17 mouse cellular contexts compared by ENCODE assay signal in the genomic region with DNA sequence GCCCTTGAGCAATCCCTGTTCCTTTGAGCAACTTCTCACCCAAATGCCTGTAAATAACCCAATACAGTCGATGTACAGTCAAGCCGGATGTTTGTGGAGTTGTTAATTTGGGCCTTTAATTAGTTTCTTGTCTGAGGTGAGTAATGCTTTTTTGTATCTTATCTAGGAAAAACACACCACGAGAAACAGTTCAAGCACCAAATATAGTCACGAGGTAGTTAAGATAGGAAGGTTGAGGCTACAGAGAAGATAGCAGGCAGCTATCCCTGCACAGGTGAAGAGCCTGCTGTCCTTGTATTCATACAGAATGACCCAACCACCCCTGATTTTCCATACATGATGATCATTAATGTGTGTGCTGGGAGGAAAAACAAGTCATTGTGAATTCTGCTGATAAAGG. TPM values are rescaled to one million over a fixed set of nuclear protein-coding genes. Genes with fewer than 3 reads are reported as not detected.
A peak's percentile ranks its signal among the peaks of the same experiment; 100 is the strongest.
DNase-seq lines count a peak whose midpoint lies in the region; ATAC-seq and TF ChIP-seq lines count a peak whose summit lies in the region.
"Had no signal": no experiment of that assay in that cellular context is flagged by ENCODE, and none has a peak within 500 bp of the region (broad histone marks: within the 10 kb centered on the region; RNA-seq: fewer than 3 reads in every experiment).

No protein-coding gene starts in this region.

- TF ChIP-seq POLR2A in lung, adult 2 months (IDR thresholded peaks at IDR 0.05; ENCODE audit: borderline replicate concordance, extremely low read depth, low read depth, low read length), result no peak

- H3K27me3 ChIP-seq in heart, embryonic 12.5 days (replicated peaks), result no peaks in the 10 kb centered on the region
- H3K27me3 ChIP-seq in lung, embryonic 16.5 days (ENCODE audit: control insufficient read depth, insufficient read depth, low read depth, low read length), result no peaks in the 10 kb centered on the region
- peaks cover 17% of the 10 kb centered on the region for H3K27me3 ChIP-seq in liver, embryonic 12.5 days (replicated peaks)
- H3K27me3 ChIP-seq: embryonic facial prominence, embryonic 13.5 days; hindbrain, embryonic 15.5 days; midbrain, embryonic 12.5 days had no signal

- H3K4me1 ChIP-seq in heart, embryonic 12.5 days (replicated peaks), result peaks cover 69% of the 10 kb centered on the region
- peaks cover 27% of the 10 kb centered on the region for H3K4me1 ChIP-seq in lung, embryonic 16.5 days (replicated peaks; ENCODE audit: control insufficient read depth, insufficient read depth, low read length)
- peaks cover 2% of the 10 kb centered on the region; the same call in 1 of the 2 replicates for H3K4me1 ChIP-seq in lung, adult 2 months (ENCODE audit: control insufficient read depth, insufficient read depth, low read length)
- H3K4me1 ChIP-seq in liver, embryonic 12.5 days, result peaks cover 76% of the 10 kb centered on the region

- ATAC-seq in heart, embryonic 12.5 days (ENCODE audit: insufficient number of reproducible peaks, low FRiP score), result no peak
- no peak for ATAC-seq in lung, embryonic 16.5 days (ENCODE audit: low read depth)
- ATAC-seq in liver, embryonic 12.5 days, result peak; percentile 85
- ATAC-seq: forebrain, embryonic 14.5 days had no signal

- H3K4me2 ChIP-seq in heart, embryonic 12.5 days, result no peak overlapping the region
- no peak overlapping the region for H3K4me2 ChIP-seq in lung, embryonic 16.5 days (ENCODE audit: low read depth, low read length)
- H3K4me2 ChIP-seq in liver, embryonic 12.5 days, result peak overlapping the region; percentile 57
- H3K4me2 ChIP-seq: embryonic facial prominence, embryonic 13.5 days; hindbrain, embryonic 15.5 days; midbrain, embryonic 12.5 days had no signal

- H3K9me3 ChIP-seq in heart, embryonic 12.5 days (replicated peaks), result no peaks in the 10 kb centered on the region
- H3K9me3 ChIP-seq in lung, embryonic 16.5 days (ENCODE audit: control insufficient read depth, low read length), result no peaks in the 10 kb centered on the region
- H3K9me3 ChIP-seq in liver, embryonic 12.5 days (replicated peaks), result no peaks in the 10 kb centered on the region
- H3K9me3 ChIP-seq: embryonic facial prominence, embryonic 13.5 days; hindbrain, embryonic 15.5 days; midbrain, embryonic 12.5 days had no signal

- no peak overlapping the region for H3K4me3 ChIP-seq in heart, embryonic 12.5 days
- no peak overlapping the region for H3K4me3 ChIP-seq in lung, embryonic 16.5 days (ENCODE audit: low read length)
- no peak overlapping the region for H3K4me3 ChIP-seq in lung, adult 2 months (replicated peaks; ENCODE audit: extremely low read depth, low read depth, low read length)
- H3K4me3 ChIP-seq in liver, embryonic 12.5 days, result no peak overlapping the region
- H3K4me3 ChIP-seq: embryonic facial prominence, embryonic 13.5 days; hindbrain, embryonic 15.5 days; midbrain, embryonic 12.5 days; myocyte had no signal

- no peak for TF ChIP-seq CTCF in lung, adult 2 months (IDR thresholded peaks at IDR 0.05; ENCODE audit: insufficient read depth, low read length)

- H3K27ac ChIP-seq in heart, embryonic 12.5 days (ENCODE audit: poor library complexity, severe bottlenecking), result peak overlapping the region; percentile 57
- peak overlapping the region; percentile 24; the same call in 1 of the 2 replicates for H3K27ac ChIP-seq in lung, embryonic 16.5 days (ENCODE audit: low read length)
- peak overlapping the region; percentile 86 for H3K27ac ChIP-seq in liver, embryonic 12.5 days
- H3K27ac ChIP-seq: embryonic facial prominence, embryonic 13.5 days; hindbrain, embryonic 15.5 days; midbrain, embryonic 12.5 days had no signal

- no peak overlapping the region for H3K9ac ChIP-seq in heart, embryonic 12.5 days
- H3K9ac ChIP-seq in lung, embryonic 16.5 days (ENCODE audit: low read length), result no peak overlapping the region
- H3K9ac ChIP-seq in liver, embryonic 12.5 days, result peak overlapping the region; percentile 56
- H3K9ac ChIP-seq: embryonic facial prominence, embryonic 13.5 days; hindbrain, embryonic 15.5 days; midbrain, embryonic 12.5 days had no signal

- DNase-seq in heart, adult 8-10 months (ENCODE audit: low spot score), result no peak
- DNase-seq in lung, adult 2 months, result no peak
- no peak for DNase-seq in cerebellum, adult 11 months
- no peak for DNase-seq in cerebellum, adult 8-10 months
- no peak for DNase-seq in right cerebral cortex, postnatal 4 days
- DNase-seq: cerebellum, adult 11-12 months; kidney, adult 9 months; thymus, postnatal 14 days had no signal

- 9% methylated on average over 4 of the region's 4 CpGs for WGBS in heart, embryonic 12.5 days
- WGBS in lung, embryonic 16.5 days, result 37% methylated on average over 4 of the region's 4 CpGs
- 54% methylated on average over 4 of the region's 4 CpGs for WGBS in lung, adult 2 months
- WGBS in liver, embryonic 12.5 days (ENCODE audit: insufficient replicate concordance), result 9% methylated on average over 4 of the region's 4 CpGs

- H3K36me3 ChIP-seq in heart, embryonic 12.5 days, result no peaks in the 10 kb centered on the region
- H3K36me3 ChIP-seq in lung, embryonic 16.5 days (ENCODE audit: control insufficient read depth, insufficient read depth, low read length), result no peaks in the 10 kb centered on the region
- H3K36me3 ChIP-seq in liver, embryonic 12.5 days, result no peaks in the 10 kb centered on the region
- H3K36me3 ChIP-seq: embryonic facial prominence, embryonic 13.5 days; hindbrain, embryonic 15.5 days; midbrain, embryonic 12.5 days had no signal

RNA-seq across cellular contexts. Expression of a gene that starts 32.8 kb away (rescaled TPM):
- polyA plus RNA-seq in heart, embryonic 12.5 days (2016; fragmentation: Nextera tagmentation; extraction: Ambion mirVana), result 76.7 and 77.8 TPM in 2 replicates
- total RNA-seq in heart, adult 8-10 months (2022), result under 1 TPM; 0.28 to 0.46 (median 0.37) TPM
- 76.6 and 79.4 TPM in 2 replicates for polyA plus RNA-seq in lung, embryonic 16.5 days (2015; fragmentation: Nextera tagmentation; extraction: Ambion mirVana)
- 0.17 and 0.47 TPM in 2 replicates for polyA plus RNA-seq in lung, adult 2 months (2012; rRNA removed)
- 126 and 130 TPM in 2 replicates for polyA plus RNA-seq in liver, embryonic 12.5 days (2016; fragmentation: Nextera tagmentation; extraction: Ambion mirVana)

RNA-seq across cellular contexts. Expression of a gene that starts 56.4 kb away (rescaled TPM):
- 51.8 and 55.2 TPM in 2 replicates for polyA plus RNA-seq in heart, embryonic 12.5 days (2016; fragmentation: Nextera tagmentation; extraction: Ambion mirVana)
- total RNA-seq in heart, adult 8-10 months (2022), result 1 to 10 TPM in 2 of 4 experiments, under 1 TPM in 2; 0.66 to 1.2 (median 0.93) TPM
- 15.9 and 17.7 TPM in 2 replicates for polyA plus RNA-seq in lung, embryonic 16.5 days (2015; fragmentation: Nextera tagmentation; extraction: Ambion mirVana)
- 1.5 and 3.6 TPM in 2 replicates for polyA plus RNA-seq in lung, adult 2 months (2012; rRNA removed)
- polyA plus RNA-seq in liver, embryonic 12.5 days (2016; fragmentation: Nextera tagmentation; extraction: Ambion mirVana), result 9.3 and 10.4 TPM in 2 replicates
- total RNA-seq: common myeloid progenitor, adult 5-6 weeks had no signal

Comparison
In these comparisons a context has a peak if more than half of its experiments do, and no peak if none do; other contexts are left out.
1. RNA of a gene that starts 32.8 kb away (polyA plus RNA-seq): 126 to 130 TPM in liver, embryonic 12.5 days, 76.6 to 79.4 TPM in lung, embryonic 16.5 days and 76.7 to 77.8 TPM in heart, embryonic 12.5 days; 0.17 to 0.47 TPM in lung, adult 2 months; every median in the first group is over 10 times any median in the second.
2. H3K27ac ChIP-seq: peak in every context shown above with its lines; median percentile 86 in liver, embryonic 12.5 days; 57 in heart, embryonic 12.5 days; 24 in lung, embryonic 16.5 days.